Mouse (Mus musculus): ENCODE measurements at regions not wholly inside any gene's neighbourhood (a gene's known extent, or its start where the extent isn't known, plus 50 kb on each side); places are given as distances from the start of the nearest gene placed in this dataset.
"Not testable (repeated sequence)": the region's sequence is repeated elsewhere in the genome, so short reads cannot be mapped to it uniquely, and the experiment has no call there.

- peak; percentile 11 to 13 for DNase-seq (ENCODE audit: low spot score in 2 of 2)
Measured at GRCm38 (mm10) chr14:116586742-116587141, 338.4 kb upstream of the Gpc6 start.

GRCm38 (mm10) chr14:116589529-116589928 is 335.6 kb upstream of the Gpc6 start:
- DNase-seq (ENCODE audit: low spot score in 2 of 2) = no peak

- no peak for DNase-seq (ENCODE audit: low spot score in 2 of 2)
Measured at GRCm38 (mm10) chr14:116590111-116590510, 335.0 kb upstream of the Gpc6 start.

- no peak for DNase-seq (ENCODE audit: low spot score in 2 of 2)
Measured at GRCm38 (mm10) chr14:116608130-116608529, 317.0 kb upstream of the Gpc6 start.

- no peak for DNase-seq (ENCODE audit: low spot score in 2 of 2)
Measured at GRCm38 (mm10) chr14:116611210-116611609, 313.9 kb upstream of the Gpc6 start.

- DNase-seq (ENCODE audit: low spot score in 2 of 2) = no peak
Measured at GRCm38 (mm10) chr14:116632181-116632580, 292.9 kb upstream of the Gpc6 start.

- DNase-seq (ENCODE audit: low spot score in 2 of 2) = no peak
Measured at GRCm38 (mm10) chr14:116642091-116642490, 283.0 kb upstream of the Gpc6 start.

- no peak for DNase-seq (ENCODE audit: low spot score in 2 of 2)
Measured at GRCm38 (mm10) chr14:116651897-116652296, 273.2 kb upstream of the Gpc6 start.

- no peak for DNase-seq (ENCODE audit: low spot score in 2 of 2)
Measured at GRCm38 (mm10) chr14:116683909-116684308, 241.2 kb upstream of the Gpc6 start.

GRCm38 (mm10) chr14:116697675-116698074 is 227.4 kb upstream of the Gpc6 start:
- DNase-seq (ENCODE audit: low spot score in 2 of 2) = no peak

- DNase-seq (ENCODE audit: low spot score in 2 of 2) = no peak
Measured at GRCm38 (mm10) chr14:116698437-116698836, 226.7 kb upstream of the Gpc6 start.

- not testable (repeated sequence) for DNase-seq (ENCODE audit: low spot score in 2 of 2)
Measured at GRCm38 (mm10) chr14:116734596-116734995, 190.5 kb upstream of the Gpc6 start.

GRCm38 (mm10) chr14:116754438-116755157 is 170.5 kb upstream of the Gpc6 start:
- DNase-seq (ENCODE audit: low spot score in 2 of 2) = no peak

- DNase-seq (ENCODE audit: low spot score in 2 of 2) = no peak
Measured at GRCm38 (mm10) chr14:116761429-116761828, 163.7 kb upstream of the Gpc6 start.

GRCm38 (mm10) chr14:116771120-116771519 is 154.0 kb upstream of the Gpc6 start:
- DNase-seq (ENCODE audit: low spot score in 2 of 2) = no peak

GRCm38 (mm10) chr14:116771671-116772070 is 153.4 kb upstream of the Gpc6 start:
- no peak for DNase-seq (ENCODE audit: low spot score in 2 of 2)

- no peak for DNase-seq (ENCODE audit: low spot score in 2 of 2)
Measured at GRCm38 (mm10) chr14:116779661-116780060, 145.5 kb upstream of the Gpc6 start.

- DNase-seq (ENCODE audit: low spot score in 2 of 2) = no peak
Measured at GRCm38 (mm10) chr14:116783840-116784239, 141.3 kb upstream of the Gpc6 start.

GRCm38 (mm10) chr14:116806504-116806903 is 118.6 kb upstream of the Gpc6 start:
- DNase-seq (ENCODE audit: low spot score in 2 of 2) = no peak

- DNase-seq (ENCODE audit: low spot score in 2 of 2) = no peak
Measured at GRCm38 (mm10) chr14:116808581-116808980, 116.5 kb upstream of the Gpc6 start.

- DNase-seq (ENCODE audit: low spot score in 2 of 2) = no peak
Measured at GRCm38 (mm10) chr14:116810661-116811345, 114.3 kb upstream of the Gpc6 start.

- no peak for DNase-seq (ENCODE audit: low spot score in 2 of 2)
Measured at GRCm38 (mm10) chr14:116837235-116837634, 87.9 kb upstream of the Gpc6 start.

- no peak for DNase-seq (ENCODE audit: low spot score in 2 of 2)
Measured at GRCm38 (mm10) chr14:116869437-116869836, 55.7 kb upstream of the Gpc6 start.

All from urinary bladder, postnatal 36 days (tissue).